Mouse (Mus musculus) spleen, postnatal 4 days (tissue): ENCODE measurements at regions not wholly inside any gene's neighbourhood (a gene's known extent, or its start where the extent isn't known, plus 50 kb on each side); places are given as distances from the start of the nearest gene placed in this dataset.

Source experiments
- DNase-seq, 2 experiments: peaks; one replicate each; pipeline ENCODE4 v3.0.0; 2022; ENCODE audit warnings: low spot score in 2 of 2

- DNase-seq, result peak; percentile 59 to 68
Measured at GRCm38 (mm10) chr5:51840638-51841329, 273.3 kb upstream of the Ppargc1a start.

GRCm38 (mm10) chr5:51839292-51839691 lies 271.8 kb upstream of the Ppargc1a start:
- no peak for DNase-seq

- DNase-seq, result no peak
Measured at GRCm38 (mm10) chr5:51830551-51830950, 263.0 kb upstream of the Ppargc1a start.

GRCm38 (mm10) chr5:51830015-51830414 lies 262.5 kb upstream of the Ppargc1a start:
- DNase-seq, result no peak

- no peak for DNase-seq
Measured at GRCm38 (mm10) chr5:51829606-51830005, 262.1 kb upstream of the Ppargc1a start.

GRCm38 (mm10) chr5:51829020-51829419 lies 261.5 kb upstream of the Ppargc1a start:
- DNase-seq, result no peak

- DNase-seq, result no peak
Measured at GRCm38 (mm10) chr5:51826269-51826668, 258.7 kb upstream of the Ppargc1a start.

- DNase-seq, result no peak
Measured at GRCm38 (mm10) chr5:51825584-51826088, 258.1 kb upstream of the Ppargc1a start.

GRCm38 (mm10) chr5:51824731-51825130 lies 257.2 kb upstream of the Ppargc1a start:
- DNase-seq, result peak in 1 of 2 experiments; percentile 29

GRCm38 (mm10) chr5:51823657-51824056 lies 256.1 kb upstream of the Ppargc1a start:
- DNase-seq, result no peak

GRCm38 (mm10) chr5:51816258-51816657 lies 248.7 kb upstream of the Ppargc1a start:
- DNase-seq, result no peak

GRCm38 (mm10) chr5:51811728-51812127 lies 244.2 kb upstream of the Ppargc1a start:
- no peak for DNase-seq

GRCm38 (mm10) chr5:51801486-51801885 lies 234.0 kb upstream of the Ppargc1a start:
- no peak for DNase-seq

GRCm38 (mm10) chr5:51799371-51800035 lies 232.0 kb upstream of the Ppargc1a start:
- DNase-seq, result no peak

- DNase-seq, result no peak
Measured at GRCm38 (mm10) chr5:51794097-51794496, 226.6 kb upstream of the Ppargc1a start.

GRCm38 (mm10) chr5:51792950-51793349 lies 225.4 kb upstream of the Ppargc1a start:
- no peak for DNase-seq

GRCm38 (mm10) chr5:51788768-51789167 lies 221.2 kb upstream of the Ppargc1a start:
- no peak for DNase-seq

GRCm38 (mm10) chr5:51783523-51783922 lies 216.0 kb upstream of the Ppargc1a start:
- DNase-seq, result no peak

- DNase-seq, result no peak
Measured at GRCm38 (mm10) chr5:51783099-51783498, 215.6 kb upstream of the Ppargc1a start.

- no peak for DNase-seq
Measured at GRCm38 (mm10) chr5:51775502-51776145, 208.1 kb upstream of the Ppargc1a start.

- no peak for DNase-seq
Measured at GRCm38 (mm10) chr5:51771655-51772054, 204.1 kb upstream of the Ppargc1a start.

- no peak for DNase-seq
Measured at GRCm38 (mm10) chr5:51766111-51766510, 198.6 kb upstream of the Ppargc1a start.

- DNase-seq, result no peak
Measured at GRCm38 (mm10) chr5:51764416-51764815, 196.9 kb upstream of the Ppargc1a start.
